Mouse (Mus musculus): ENCODE results near the gene Ube2b. TPM values are rescaled to one million over a fixed set of nuclear protein-coding genes. Genes with fewer than 3 reads are reported as not detected.
A peak's percentile ranks its signal among the peaks of the same experiment; 100 is the strongest.

Ube2b gene
- polyA plus RNA-seq, 1 experiment from 2014 or later, result 153 TPM

DNA sequence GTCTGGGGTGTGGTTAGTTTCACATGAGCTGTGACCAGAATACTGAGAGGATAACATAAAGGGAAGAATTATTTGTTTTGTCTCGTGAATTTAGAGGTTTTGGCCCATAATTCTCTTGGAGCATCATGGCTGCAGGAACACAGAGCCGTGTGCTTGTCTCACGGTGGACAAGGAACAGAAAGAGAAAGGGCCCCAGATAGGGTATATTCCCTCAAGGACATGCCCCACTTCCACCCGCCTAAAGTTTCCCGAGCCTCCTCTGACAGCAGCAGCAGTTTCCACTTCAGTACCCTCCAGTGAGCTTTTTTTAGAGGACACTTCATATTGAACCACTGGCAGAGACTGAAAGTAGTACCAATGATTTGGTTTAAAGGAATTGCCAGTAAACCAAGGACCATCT is 11.0 kb upstream of the Ube2b start:
- H3K4me1 ChIP-seq (ENCODE audit: control insufficient read depth, low read depth, low read length), result no peaks in the 10 kb centered on the region
- WGBS (ENCODE audit: insufficient replicate concordance), result 61% methylated on average over 5 of the region's 5 CpGs

DNA sequence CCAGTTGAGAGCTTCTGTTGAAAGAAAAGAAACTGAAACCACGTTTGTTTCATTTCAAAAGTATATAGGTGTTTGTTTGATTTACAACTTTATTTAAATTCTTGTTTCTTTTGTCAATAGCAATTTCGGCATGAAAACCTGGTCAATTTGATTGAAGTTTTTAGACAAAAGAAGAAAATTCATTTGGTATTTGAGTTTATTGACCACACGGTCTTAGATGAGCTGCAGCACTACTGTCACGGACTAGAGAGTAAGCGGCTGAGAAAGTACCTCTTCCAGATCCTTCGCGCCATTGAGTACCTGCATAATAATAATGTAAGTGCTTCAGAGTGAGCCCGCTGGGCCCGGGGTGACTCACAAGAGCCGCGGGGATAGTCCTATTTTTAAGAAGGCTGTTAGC is 10.4 kb upstream of the Ube2b start:
- Histone ChIP-seq H3K27me3 (ENCODE audit: control insufficient read depth, insufficient read depth, low read depth, low read length) (no peaks in the 10 kb centered on the region), H3K36me3 (ENCODE audit: control insufficient read depth, insufficient read depth) (no peaks in the 10 kb centered on the region), H3K9me3 (replicated peaks; ENCODE audit: control insufficient read depth, low read length) (no peaks in the 10 kb centered on the region), H3K9ac (ENCODE audit: low read depth, low read length) (no peak overlapping the region), H3K4me3 (ENCODE audit: low read depth, low read length) (no peak overlapping the region), H3K27ac (ENCODE audit: low read length) (no peak overlapping the region), H3K4me2 (ENCODE audit: low read depth, low read length) (no peak overlapping the region), H3K4me1 (ENCODE audit: control insufficient read depth, low read depth, low read length) (no peaks in the 10 kb centered on the region)
- WGBS (ENCODE audit: insufficient replicate concordance), result 79% methylated on average over 11 of the region's 11 CpGs
- no peak for ATAC-seq (ENCODE audit: low read depth)

More for the DNA sequence above, 11.0 kb upstream of the Ube2b start:
- no peaks in the 10 kb centered on the region for H3K36me3 ChIP-seq (ENCODE audit: control insufficient read depth, insufficient read depth)
- H3K4me3 ChIP-seq (ENCODE audit: low read depth, low read length), result no peak overlapping the region
- H3K27me3 ChIP-seq (ENCODE audit: control insufficient read depth, insufficient read depth, low read depth, low read length), result no peaks in the 10 kb centered on the region
- no peak overlapping the region for H3K9ac ChIP-seq (ENCODE audit: low read depth, low read length)
- H3K4me2 ChIP-seq (ENCODE audit: low read depth, low read length), result no peak overlapping the region
- no peak for ATAC-seq (ENCODE audit: low read depth)
- no peaks in the 10 kb centered on the region for H3K9me3 ChIP-seq (replicated peaks; ENCODE audit: control insufficient read depth, low read length)
- H3K27ac ChIP-seq (ENCODE audit: low read length), result no peak overlapping the region

DNA sequence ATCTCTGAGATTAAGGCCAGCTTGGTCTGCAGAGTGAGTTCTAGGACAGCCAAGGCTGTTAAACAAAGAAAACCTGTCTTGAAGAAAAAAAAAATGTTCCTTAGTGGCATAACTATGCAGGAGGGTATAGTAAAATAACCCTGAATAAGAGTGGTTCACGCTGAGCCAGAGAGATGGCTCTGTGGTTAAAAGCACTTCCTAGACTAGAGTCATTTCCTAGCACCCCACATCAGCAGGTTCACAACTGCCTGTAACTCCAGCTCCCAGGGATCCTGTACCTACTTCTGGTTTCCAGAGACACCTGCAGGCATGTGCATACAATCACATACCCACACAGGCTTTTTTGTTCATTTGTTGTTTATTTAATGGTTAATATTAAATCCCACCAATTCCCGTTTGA is 5.0 kb upstream of the Ube2b start:
- Histone ChIP-seq H3K27ac (ENCODE audit: low read length) (no peak overlapping the region), H3K36me3 (ENCODE audit: control insufficient read depth, insufficient read depth) (no peaks in the 10 kb centered on the region), H3K4me1 (ENCODE audit: control insufficient read depth, low read depth, low read length) (peaks cover 17% of the 10 kb centered on the region), H3K9ac (ENCODE audit: low read depth, low read length) (no peak overlapping the region), H3K9me3 (replicated peaks; ENCODE audit: control insufficient read depth, low read length) (no peaks in the 10 kb centered on the region), H3K4me2 (ENCODE audit: low read depth, low read length) (no peak overlapping the region), H3K27me3 (ENCODE audit: control insufficient read depth, insufficient read depth, low read depth, low read length) (no peaks in the 10 kb centered on the region), H3K4me3 (ENCODE audit: low read depth, low read length) (no peak overlapping the region)
- WGBS (ENCODE audit: insufficient replicate concordance), result 29% methylated on average over 2 of the region's 2 CpGs
- ATAC-seq (ENCODE audit: low read depth), result no peak

DNA sequence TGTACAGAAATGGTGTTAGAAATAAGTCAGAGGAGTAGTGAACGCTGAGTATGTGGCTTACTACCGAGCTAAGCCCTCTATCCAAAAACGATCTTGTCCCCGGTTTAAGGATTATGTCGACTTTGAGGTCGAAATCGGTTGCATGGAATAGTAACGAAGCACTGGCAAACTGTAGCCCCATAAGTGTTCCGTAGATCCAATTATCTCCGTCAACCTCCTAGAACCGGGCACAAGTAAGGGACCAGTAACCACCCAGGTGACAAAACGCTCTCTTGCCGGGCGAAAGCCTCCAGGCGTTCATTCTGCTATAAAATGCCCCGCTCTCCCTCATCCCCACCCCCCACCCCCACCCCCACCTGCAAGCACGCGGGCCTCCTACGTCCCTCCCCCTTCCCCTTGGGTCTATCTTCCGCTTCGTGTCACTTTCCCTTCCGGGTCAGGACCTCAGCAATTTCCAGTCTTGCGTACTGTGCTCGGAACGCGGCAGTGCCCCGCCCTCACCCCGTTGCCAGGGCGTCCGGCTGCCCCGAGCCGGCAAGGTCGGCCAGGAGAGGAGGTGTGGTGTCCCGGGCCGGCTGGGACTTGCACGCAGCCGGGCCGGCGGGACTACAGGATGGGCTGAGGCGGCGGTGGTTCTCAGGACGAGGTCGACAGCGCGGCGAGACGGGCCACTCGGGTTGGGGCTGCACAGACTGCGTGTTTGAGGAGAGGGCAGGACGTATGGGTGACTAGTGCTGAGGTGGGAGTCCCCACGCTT is 3.4 kb upstream of the Ube2b start, which contains the start of gene Cdkl3:
Gene Cdkl3, plus strand, starts transcription at position 450 of the 757 bp plus-strand sequence.
- WGBS (ENCODE audit: insufficient replicate concordance), result under 1% methylated on average over 51 of the region's 51 CpGs
- peak within 1 kb of the TSS; percentile 91 for H3K27ac ChIP-seq (ENCODE audit: low read length)

DNA sequence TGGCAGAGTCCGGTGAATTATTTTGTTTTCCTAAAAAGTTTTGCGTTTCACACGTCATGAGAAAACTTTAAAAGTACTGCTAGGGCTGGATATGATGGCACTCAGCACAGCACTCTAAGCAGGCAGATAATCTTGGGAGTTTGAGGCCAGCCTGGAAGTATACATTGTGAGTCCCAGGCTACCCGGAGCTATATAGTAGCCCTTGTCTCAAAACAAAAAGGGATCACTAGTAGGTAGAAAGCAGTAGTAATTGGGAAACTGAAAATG is 2.9 kb upstream of the Ube2b start:
- ATAC-seq (ENCODE audit: low read depth), result no peak
- peaks cover 26% of the 10 kb centered on the region for H3K4me1 ChIP-seq (ENCODE audit: control insufficient read depth, low read depth, low read length)
- H3K4me2 ChIP-seq (ENCODE audit: low read depth, low read length), result peak overlapping the region; percentile 92
- peak overlapping the region; percentile 91 for H3K27ac ChIP-seq (ENCODE audit: low read length)
- peak overlapping the region; percentile 81 for H3K9ac ChIP-seq (ENCODE audit: low read depth, low read length)
- no peaks in the 10 kb centered on the region for H3K9me3 ChIP-seq (replicated peaks; ENCODE audit: control insufficient read depth, low read length)
- peak overlapping the region; percentile 78 for H3K4me3 ChIP-seq (ENCODE audit: low read depth, low read length)
- WGBS (ENCODE audit: insufficient replicate concordance), result 17% methylated on average over 4 of the region's 4 CpGs
- no peaks in the 10 kb centered on the region for H3K27me3 ChIP-seq (ENCODE audit: control insufficient read depth, insufficient read depth, low read depth, low read length)
- H3K36me3 ChIP-seq (ENCODE audit: control insufficient read depth, insufficient read depth), result no peaks in the 10 kb centered on the region

More for the DNA sequence above, 3.4 kb upstream of the Ube2b start, which contains the start of gene Cdkl3:
- Histone ChIP-seq H3K4me2 (ENCODE audit: low read depth, low read length) (peak within 1 kb of the TSS; percentile 92), H3K9ac (ENCODE audit: low read depth, low read length) (peak within 1 kb of the TSS; percentile 81), H3K36me3 (ENCODE audit: control insufficient read depth, insufficient read depth) (no peaks in the 10 kb centered on the region), H3K4me1 (ENCODE audit: control insufficient read depth, low read depth, low read length) (peaks cover 22% of the 10 kb centered on the region), H3K9me3 (replicated peaks; ENCODE audit: control insufficient read depth, low read length) (no peaks in the 10 kb centered on the region), H3K27me3 (ENCODE audit: control insufficient read depth, insufficient read depth, low read depth, low read length) (no peaks in the 10 kb centered on the region), H3K4me3 (ENCODE audit: low read depth, low read length) (peak within 1 kb of the TSS; percentile 78)
- peak; percentile 87 for ATAC-seq (ENCODE audit: low read depth)

DNA sequence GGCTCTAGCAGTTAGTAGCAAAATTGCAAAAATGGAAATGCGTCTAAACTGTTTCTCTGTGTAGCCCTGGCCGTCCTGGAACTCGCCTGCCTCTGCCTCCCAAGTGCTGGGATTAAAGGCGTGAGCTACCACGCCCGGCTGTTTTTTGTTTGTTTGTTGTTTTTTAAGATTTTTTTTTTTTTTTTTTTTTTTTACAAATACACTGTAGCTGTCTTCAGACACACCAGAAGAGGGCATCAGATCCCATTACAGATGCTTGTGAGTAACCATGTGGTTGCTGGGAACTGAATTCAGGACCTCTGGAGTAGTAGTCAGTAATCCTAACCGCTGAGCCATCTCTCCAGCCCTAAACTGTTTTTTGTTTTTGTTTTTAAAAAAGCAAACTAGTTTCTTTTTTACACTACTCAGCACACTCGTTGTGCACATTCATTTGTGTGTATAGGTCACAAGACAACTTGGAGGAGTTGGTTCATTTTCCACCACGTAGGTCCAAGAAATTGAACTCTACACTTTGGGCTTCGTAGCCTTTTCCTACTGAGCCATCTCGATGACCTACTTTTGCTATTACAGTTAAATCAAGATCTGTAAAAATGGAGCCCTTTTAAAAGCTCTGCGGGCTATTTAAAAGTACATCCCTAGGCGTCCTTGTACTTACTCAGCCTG is 2.4 kb upstream of the Ube2b start:
- Histone ChIP-seq H3K27ac (ENCODE audit: low read length) (peak overlapping the region; percentile 91), H3K9ac (ENCODE audit: low read depth, low read length) (peak overlapping the region; percentile 81), H3K4me3 (ENCODE audit: low read depth, low read length) (peak overlapping the region; percentile 78), H3K27me3 (ENCODE audit: control insufficient read depth, insufficient read depth, low read depth, low read length) (no peaks in the 10 kb centered on the region), H3K36me3 (ENCODE audit: control insufficient read depth, insufficient read depth) (no peaks in the 10 kb centered on the region), H3K4me2 (ENCODE audit: low read depth, low read length) (peak overlapping the region; percentile 92), H3K4me1 (ENCODE audit: control insufficient read depth, low read depth, low read length) (peaks cover 29% of the 10 kb centered on the region), H3K9me3 (replicated peaks; ENCODE audit: control insufficient read depth, low read length) (no peaks in the 10 kb centered on the region)
- ATAC-seq (ENCODE audit: low read depth), result no peak
- 64% methylated on average over 13 of the region's 13 CpGs for WGBS (ENCODE audit: insufficient replicate concordance)

DNA sequence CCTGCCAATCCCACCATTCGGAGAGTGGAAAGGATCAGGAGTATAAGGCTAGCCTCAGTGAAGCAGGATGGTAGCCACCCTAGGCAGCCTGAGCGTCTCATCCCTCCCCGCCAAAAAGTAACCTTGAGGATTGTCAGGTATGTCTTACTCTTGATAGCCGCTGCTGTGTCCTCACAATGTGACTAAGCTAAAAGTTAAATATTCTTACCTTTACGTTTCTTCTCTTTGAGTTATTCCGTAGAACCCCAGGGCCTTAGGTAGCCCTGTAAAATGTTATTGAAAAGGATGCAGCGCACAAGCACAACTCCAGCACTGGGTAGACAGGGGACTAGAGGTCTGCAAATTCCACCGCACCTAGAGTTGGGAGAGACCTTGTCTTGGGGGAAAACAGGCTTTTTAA is 1.3 kb upstream of the Ube2b start:
- Histone ChIP-seq H3K36me3 (ENCODE audit: control insufficient read depth, insufficient read depth) (peaks cover 8% of the 10 kb centered on the region), H3K4me2 (ENCODE audit: low read depth, low read length) (no peak overlapping the region), H3K27ac (ENCODE audit: low read length) (no peak overlapping the region), H3K27me3 (ENCODE audit: control insufficient read depth, insufficient read depth, low read depth, low read length) (no peaks in the 10 kb centered on the region), H3K4me1 (ENCODE audit: control insufficient read depth, low read depth, low read length) (peaks cover 30% of the 10 kb centered on the region), H3K9ac (ENCODE audit: low read depth, low read length) (no peak overlapping the region), H3K9me3 (replicated peaks; ENCODE audit: control insufficient read depth, low read length) (no peaks in the 10 kb centered on the region), H3K4me3 (ENCODE audit: low read depth, low read length) (no peak overlapping the region)
- 83% methylated on average over 8 of the region's 8 CpGs for WGBS (ENCODE audit: insufficient replicate concordance)
- no peak for ATAC-seq (ENCODE audit: low read depth)

DNA sequence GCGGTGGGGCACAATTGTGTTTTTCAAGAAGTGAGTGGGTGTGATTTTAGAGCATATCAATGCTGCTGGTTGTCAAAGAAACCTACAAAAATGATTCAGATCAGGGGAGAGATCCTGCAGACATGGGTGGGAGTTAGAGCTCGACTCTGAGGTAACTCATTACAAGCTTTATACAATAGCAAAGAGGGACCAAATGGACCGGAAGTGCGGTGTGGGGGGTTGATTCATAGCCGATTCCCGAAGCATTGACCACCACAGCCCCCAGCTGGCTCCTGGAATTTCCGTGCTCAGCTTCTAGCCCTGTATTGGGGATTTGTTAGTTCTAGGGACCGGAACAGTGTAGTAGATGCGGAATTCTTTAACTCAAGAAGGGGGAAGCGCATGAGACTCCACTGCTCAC is 779 bp upstream of the Ube2b start:
- ATAC-seq (ENCODE audit: low read depth), result no peak
- WGBS (ENCODE audit: insufficient replicate concordance), result 63% methylated on average over 10 of the region's 10 CpGs
- Histone ChIP-seq H3K9ac (ENCODE audit: low read depth, low read length) (peak overlapping the region; percentile 99), H3K27ac (ENCODE audit: low read length) (peak overlapping the region; percentile 74), H3K9me3 (replicated peaks; ENCODE audit: control insufficient read depth, low read length) (no peaks in the 10 kb centered on the region), H3K4me2 (ENCODE audit: low read depth, low read length) (peak overlapping the region; percentile 71), H3K36me3 (ENCODE audit: control insufficient read depth, insufficient read depth) (peaks cover 13% of the 10 kb centered on the region), H3K4me1 (ENCODE audit: control insufficient read depth, low read depth, low read length) (peaks cover 30% of the 10 kb centered on the region), H3K27me3 (ENCODE audit: control insufficient read depth, insufficient read depth, low read depth, low read length) (no peaks in the 10 kb centered on the region), H3K4me3 (ENCODE audit: low read depth, low read length) (peak overlapping the region; percentile 97; the same call in 1 of the 2 replicates)

DNA sequence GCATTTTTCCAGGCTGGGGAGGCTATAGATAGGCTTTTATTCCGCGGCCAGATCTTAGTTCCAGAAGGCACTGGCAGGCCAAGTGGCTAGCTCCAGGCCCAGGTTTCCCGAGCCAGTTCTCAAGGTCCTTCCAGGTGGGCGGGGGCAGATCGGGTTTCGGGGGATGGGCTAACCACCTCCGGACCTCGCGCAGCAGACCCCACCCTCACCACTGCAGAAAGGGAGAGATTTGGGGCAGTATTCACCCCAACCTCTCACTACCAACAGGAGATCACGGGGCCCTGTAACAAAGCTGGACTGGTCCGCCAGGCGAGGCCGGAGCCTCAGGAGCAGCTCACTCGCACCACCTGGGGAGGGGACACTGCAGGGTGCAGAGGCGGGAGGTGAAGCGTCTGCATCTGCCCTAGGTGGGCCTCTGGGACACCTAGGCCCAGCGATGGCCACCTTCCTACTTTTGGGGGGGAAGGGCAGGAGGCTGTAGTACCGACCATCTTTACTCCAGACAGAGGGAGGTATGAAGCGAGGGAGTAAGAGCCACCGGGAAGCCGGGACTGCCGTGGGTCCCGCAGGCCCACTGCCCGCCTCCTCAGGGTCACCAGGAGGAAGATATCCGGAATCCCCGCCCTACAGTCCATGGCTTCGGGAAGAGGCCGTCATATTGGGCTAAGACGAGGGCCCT is 812 bp downstream of the Ube2b start:
- under 1% methylated on average over 29 of the region's 29 CpGs for WGBS (ENCODE audit: insufficient replicate concordance)
- ATAC-seq (ENCODE audit: low read depth), result peak; percentile 35
- no peaks in the 10 kb centered on the region for H3K27me3 ChIP-seq (ENCODE audit: control insufficient read depth, insufficient read depth, low read depth, low read length)

More for the DNA sequence above, 812 bp downstream of the Ube2b start:
- H3K4me3 ChIP-seq (ENCODE audit: low read depth, low read length), result peak overlapping the region; percentile 97
- H3K27ac ChIP-seq (ENCODE audit: low read length), result peak overlapping the region; percentile 94
- no peaks in the 10 kb centered on the region for H3K9me3 ChIP-seq (replicated peaks; ENCODE audit: control insufficient read depth, low read length)
- peaks cover 26% of the 10 kb centered on the region for H3K36me3 ChIP-seq (ENCODE audit: control insufficient read depth, insufficient read depth)
- H3K4me1 ChIP-seq (ENCODE audit: control insufficient read depth, low read depth, low read length), result peaks cover 29% of the 10 kb centered on the region
- H3K9ac ChIP-seq (ENCODE audit: low read depth, low read length), result peak overlapping the region; percentile 99
- H3K4me2 ChIP-seq (ENCODE audit: low read depth, low read length), result peak overlapping the region; percentile 71
